Mouse (Mus musculus): ENCODE measurements around the gene Gm11939. TPM values are rescaled to one million over a fixed set of nuclear protein-coding genes. Genes with fewer than 3 reads are reported as not detected.

Gene Gm11939
- not detected for total RNA-seq (2023)

GRCm38 (mm10) chr11:99559366-99559765 lies at the start of gene Gm11939:
Gene Gm11939 (minus strand): TSS chr11:99559466.

GRCm38 (mm10) chr11:99603208-99603607 lies 43.9 kb upstream of the Gm11939 start, which contains the start of gene Gm11938:
Gene Gm11938 (minus strand): TSS chr11:99603308.

GRCm38 (mm10) chr11:99597742-99598141 lies 38.5 kb upstream of the Gm11939 start, which contains the start of gene Krtap9-3:
Gene Krtap9-3 (minus strand): TSS chr11:99598105.

GRCm38 (mm10) chr11:99590981-99591380 lies 31.7 kb upstream of the Gm11939 start, which contains the start of gene Krtap1-3:
Gene Krtap1-3 (minus strand): TSS chr11:99591339.

GRCm38 (mm10) chr11:99583245-99583704 lies 24.0 kb upstream of the Gm11939 start, which contains the start of gene Krtap1-4:
Gene Krtap1-4 (minus strand): TSS chr11:99583654.

GRCm38 (mm10) chr11:99580636-99581035 lies 21.4 kb upstream of the Gm11939 start, which contains the start of gene Krtap1-5:
Gene Krtap1-5 (minus strand): TSS chr11:99581016.

GRCm38 (mm10) chr11:99566530-99566929 lies 7.3 kb upstream of the Gm11939 start, which contains the start of gene Krtap3-1:
Gene Krtap3-1 (minus strand): TSS chr11:99566630.

GRCm38 (mm10) chr11:99556753-99557152 lies 2.5 kb downstream of the Gm11939 start, which contains the start of gene Krtap3-2:
Gene Krtap3-2 (minus strand): TSS chr11:99556853.

GRCm38 (mm10) chr11:99550765-99551164 lies 8.5 kb downstream of the Gm11939 start, which contains the start of gene Krtap3-3:
Gene Krtap3-3 (minus strand): TSS chr11:99550865.

GRCm38 (mm10) chr11:99521288-99521860 lies 37.9 kb downstream of the Gm11939 start, which contains the start of gene Krt39:
Gene Krt39 (minus strand): TSS chr11:99521338.

Other genes with a start within 250 kb of the Gm11939 start
- not detected for gene Krt25, start 236.5 kb downstream of the Gm11939 start, total RNA-seq (2023)
- not detected for gene Krt26, start 221.5 kb downstream of the Gm11939 start, total RNA-seq (2023)
- not detected for gene Krt27, start 208.4 kb downstream of the Gm11939 start, total RNA-seq (2023)
- gene Krt28, start 184.6 kb downstream of the Gm11939 start, total RNA-seq (2023) = not detected
- gene Krt10, start 170.1 kb downstream of the Gm11939 start, total RNA-seq (2023) = 1 to 10 TPM; 1.5 to 3.2 TPM
- not detected for gene Krt12, start 137.2 kb downstream of the Gm11939 start, total RNA-seq (2023)
- gene Krt20, start 121.3 kb downstream of the Gm11939 start, total RNA-seq (2023) = not detected
- not detected for gene Krt23, start 66.3 kb downstream of the Gm11939 start, total RNA-seq (2023)
- gene Krt39, start 38.1 kb downstream of the Gm11939 start, total RNA-seq (2023) = not detected
- gene Krt40, start 16.3 kb downstream of the Gm11939 start, total RNA-seq (2023) = not detected
- gene Krtap3-3, start 8.6 kb downstream of the Gm11939 start, total RNA-seq (2023) = not detected
- not detected for gene Krtap3-2, start 2.6 kb downstream of the Gm11939 start, total RNA-seq (2023)
- not detected for gene Krtap3-1, start 7.2 kb upstream of the Gm11939 start, total RNA-seq (2023)
- gene Krtap1-5, start 21.6 kb upstream of the Gm11939 start, total RNA-seq (2023) = not detected
- not detected for gene Krtap1-4, start 24.2 kb upstream of the Gm11939 start, total RNA-seq (2023)
- gene Krtap1-3, start 31.9 kb upstream of the Gm11939 start, total RNA-seq (2023) = not detected
- not detected for gene Krtap9-3, start 38.6 kb upstream of the Gm11939 start, total RNA-seq (2023)
- not detected for gene Gm11938, start 43.8 kb upstream of the Gm11939 start, total RNA-seq (2023)
- gene Gm11937, start 50.7 kb upstream of the Gm11939 start, total RNA-seq (2023) = not detected
- not detected for gene Krtap2-4, start 55.4 kb upstream of the Gm11939 start, total RNA-seq (2023)
- gene Gm11562, start 61.0 kb upstream of the Gm11939 start, total RNA-seq (2023) = not detected
- not detected for gene Krtap4-1, start 68.8 kb upstream of the Gm11939 start, total RNA-seq (2023)
- not detected for gene Krtap4-2, start 75.6 kb upstream of the Gm11939 start, total RNA-seq (2023)
- not detected for gene Krtap4-7, start 84.6 kb upstream of the Gm11939 start, total RNA-seq (2023)
- gene Gm11555, start 90.8 kb upstream of the Gm11939 start, total RNA-seq (2023) = not detected
- not detected for gene Gm11563, start 99.5 kb upstream of the Gm11939 start, total RNA-seq (2023)
- gene Krtap4-6, start 106.5 kb upstream of the Gm11939 start, total RNA-seq (2023) = not detected
- not detected for gene Gm14190, start 131.3 kb upstream of the Gm11939 start, total RNA-seq (2023)
- not detected for gene Gm14180, start 174.8 kb upstream of the Gm11939 start, total RNA-seq (2023)
- not detected for gene Gm11595, start 213.4 kb upstream of the Gm11939 start, total RNA-seq (2023)
- not detected for gene Krtap4-8, start 221.2 kb upstream of the Gm11939 start, total RNA-seq (2023)
- not detected for gene Krtap4-9, start 225.7 kb upstream of the Gm11939 start, total RNA-seq (2023)
- gene Gm11596, start 234.0 kb upstream of the Gm11939 start, total RNA-seq (2023) = not detected
- not detected for gene Gm11569, start 239.5 kb upstream of the Gm11939 start, total RNA-seq (2023)
- gene Gm11554, start 245.0 kb upstream of the Gm11939 start, total RNA-seq (2023) = not detected